Mouse (Mus musculus): ENCODE measurements at regions not wholly inside any gene's neighbourhood (a gene's known extent, or its start where the extent isn't known, plus 50 kb on each side); places are given as distances from the start of the nearest gene placed in this dataset.
A peak's percentile ranks its signal among the peaks of the same experiment; 100 is the strongest.

DNA sequence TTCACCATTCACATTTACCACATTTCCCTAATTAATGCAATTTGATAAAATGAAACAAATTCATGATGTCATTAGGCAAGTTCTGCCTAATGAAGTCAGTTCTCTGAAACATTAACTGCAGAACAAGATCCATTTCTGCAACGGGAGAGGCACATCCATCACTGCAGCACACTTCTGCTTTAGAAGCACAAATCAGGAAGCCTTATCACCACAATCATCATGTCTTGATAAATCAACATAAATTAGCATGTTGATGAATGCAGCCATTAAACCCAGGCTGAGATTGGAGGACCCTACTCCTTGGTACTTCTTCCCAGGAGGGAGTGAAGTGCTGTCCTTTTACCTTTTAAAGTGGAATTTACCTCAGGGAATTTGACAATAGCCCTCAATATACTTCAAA lies 1195.4 kb downstream of the Defb40 start:
- intact Hi-C loops (cut with DNase I), result no loop called here

GRCm38 (mm10) chr8:17781559-17782283 lies 1196.3 kb downstream of the Defb40 start:
- intact Hi-C loops (cut with DNase I), result no loop called here

More for the DNA sequence above, 1195.4 kb downstream of the Defb40 start:
- DNase-seq (ENCODE audit: low spot score in 2 of 2), result no peak

GRCm38 (mm10) chr8:17775411-17775810 lies 1202.6 kb downstream of the Defb40 start:
- no peak for DNase-seq (ENCODE audit: low spot score in 2 of 2)
- intact Hi-C loops (cut with DNase I), result no loop called here

More at GRCm38 (mm10) chr8:17781559-17782283, 1196.3 kb downstream of the Defb40 start:
- DNase-seq (ENCODE audit: low spot score in 2 of 2), result no peak

GRCm38 (mm10) chr8:17773311-17773710 lies 1204.7 kb downstream of the Defb40 start:
- intact Hi-C loops (cut with DNase I), result no loop called here
- DNase-seq (ENCODE audit: low spot score in 2 of 2), result no peak

GRCm38 (mm10) chr8:17767441-17768007 lies 1210.5 kb downstream of the Defb40 start:
- no peak for DNase-seq (ENCODE audit: low spot score in 2 of 2)
- intact Hi-C loops (cut with DNase I), result no loop called here

DNA sequence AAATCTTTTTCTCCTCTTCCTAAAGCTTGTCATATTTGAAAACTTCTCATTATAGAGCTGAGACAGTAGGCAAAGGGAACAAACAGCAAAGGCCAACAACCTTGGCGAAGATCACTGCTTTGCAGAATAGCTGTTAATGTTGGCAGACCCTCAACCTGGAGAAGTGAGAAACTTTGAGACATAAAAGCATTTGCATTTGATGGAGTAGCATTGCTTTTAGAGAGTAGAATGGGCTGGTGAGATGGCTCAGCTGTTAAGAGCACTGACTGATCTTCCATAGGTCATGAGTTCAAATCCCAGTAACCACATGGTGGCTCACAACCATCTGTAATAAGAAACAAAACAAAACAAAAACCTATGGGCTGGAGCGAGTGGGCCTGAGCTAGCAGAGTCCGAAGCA lies 1253.4 kb downstream of the Defb40 start:
- intact Hi-C loops (cut with DNase I), result no loop called here
- no peak for DNase-seq (ENCODE audit: low spot score in 2 of 2)

GRCm38 (mm10) chr8:17709162-17709561 lies 1268.9 kb downstream of the Defb40 start:
- intact Hi-C loops (cut with DNase I), result no loop called here
- DNase-seq (ENCODE audit: low spot score in 2 of 2), result no peak

DNA sequence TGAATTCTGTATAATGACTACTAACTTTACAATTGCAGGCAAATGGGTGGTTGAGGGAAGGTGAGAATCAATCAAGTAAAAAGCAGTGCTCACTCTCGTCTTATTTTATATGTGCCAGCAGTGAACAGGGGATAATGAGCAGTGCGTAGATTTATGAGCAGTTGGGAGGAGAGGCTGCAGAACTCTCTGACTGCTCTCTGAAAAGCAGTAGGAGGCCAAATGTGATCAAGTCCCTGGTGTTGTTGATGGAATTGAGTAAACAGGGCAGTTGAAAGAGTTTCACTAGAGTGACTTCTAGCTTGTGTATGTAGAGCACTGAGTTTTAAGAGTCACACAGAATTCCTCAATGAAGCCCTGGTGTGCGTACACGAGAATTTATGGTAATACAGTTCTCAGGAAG lies 1269.6 kb downstream of the Defb40 start:
- intact Hi-C loops (cut with DNase I), result no loop called here
- DNase-seq (ENCODE audit: low spot score in 2 of 2), result no peak

DNA sequence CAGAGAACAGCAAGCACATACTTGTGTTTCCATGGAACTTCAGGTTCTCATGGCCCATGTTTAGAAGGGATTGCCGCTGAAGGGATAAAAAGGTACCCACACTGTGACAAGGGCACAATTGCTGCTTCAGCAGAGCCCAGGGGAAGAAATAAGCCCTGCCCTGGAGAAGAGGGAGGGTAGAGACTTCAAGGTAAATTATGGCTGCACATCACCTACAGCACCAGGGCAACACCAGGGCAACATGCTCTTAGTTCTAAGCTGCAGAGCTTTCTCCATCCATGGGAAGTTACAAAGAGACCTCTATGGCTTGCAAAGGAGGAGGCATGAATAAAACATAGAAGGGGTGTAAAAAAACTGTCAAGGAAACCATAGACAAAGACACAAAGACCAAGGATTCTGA lies 1273.8 kb downstream of the Defb40 start:
- DNase-seq (ENCODE audit: low spot score in 2 of 2), result no peak
- intact Hi-C loops (cut with DNase I), result no loop called here

GRCm38 (mm10) chr8:17700362-17700761 lies 1277.7 kb downstream of the Defb40 start:
- intact Hi-C loops (cut with DNase I), result no loop called here
- DNase-seq (ENCODE audit: low spot score in 2 of 2), result peak; percentile 40 to 46

GRCm38 (mm10) chr8:17690074-17690848 lies 1287.8 kb downstream of the Defb40 start:
- intact Hi-C loops (cut with DNase I), result no loop called here
- DNase-seq (ENCODE audit: low spot score in 2 of 2), result no peak

- intact Hi-C loops (cut with DNase I), result no loop called here
- no peak for DNase-seq (ENCODE audit: low spot score in 2 of 2)
Measured at GRCm38 (mm10) chr8:17689641-17690040, 1288.4 kb downstream of the Defb40 start.

- DNase-seq (ENCODE audit: low spot score in 2 of 2), result no peak
- intact Hi-C loops (cut with DNase I), result no loop called here
Measured at GRCm38 (mm10) chr8:17687084-17687483, 1291.0 kb downstream of the Defb40 start.

DNA sequence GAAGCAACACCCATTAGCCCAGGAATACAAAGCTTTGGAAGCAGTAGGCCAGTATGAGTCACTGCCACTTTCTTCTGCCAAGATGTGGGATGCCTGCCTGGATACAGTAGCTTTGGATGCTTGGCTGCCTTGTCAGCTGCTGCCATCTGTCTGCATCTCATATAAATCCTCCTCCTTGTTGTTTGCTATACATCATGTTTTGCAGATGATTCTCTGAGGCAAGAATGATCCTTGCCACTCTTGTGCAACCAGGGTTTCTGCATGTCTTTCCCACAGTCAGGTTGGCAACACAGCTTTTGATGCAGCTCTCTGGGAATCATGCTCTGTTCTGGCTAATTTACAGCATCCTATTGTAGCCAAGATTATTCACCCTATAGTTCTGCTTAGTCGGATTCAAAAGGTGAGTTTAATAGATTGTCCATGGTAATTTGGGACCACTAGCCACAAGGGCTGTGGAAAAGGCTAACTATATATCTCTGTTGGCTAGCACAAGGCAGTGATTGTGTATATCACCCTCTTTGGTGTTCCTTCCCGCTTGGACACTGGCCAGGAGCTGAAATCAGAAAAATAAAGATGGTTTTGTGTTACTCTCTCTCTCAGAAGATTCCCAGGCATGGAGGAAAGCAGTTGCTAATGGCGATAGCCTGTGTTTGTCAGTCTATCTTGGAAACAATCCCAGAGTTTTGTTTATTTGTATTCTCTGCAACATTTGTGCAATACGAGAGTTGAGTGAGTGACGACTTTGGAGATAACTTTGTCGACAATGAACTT lies 1313.5 kb downstream of the Defb40 start:
- intact Hi-C loops (cut with DNase I), result loop anchor here (10.0 kb wide), 1 partner anchor 90 kb away; no protein-coding TSS in a partner anchor
- DNase-seq (ENCODE audit: low spot score in 2 of 2), result peak; percentile 78

DNA sequence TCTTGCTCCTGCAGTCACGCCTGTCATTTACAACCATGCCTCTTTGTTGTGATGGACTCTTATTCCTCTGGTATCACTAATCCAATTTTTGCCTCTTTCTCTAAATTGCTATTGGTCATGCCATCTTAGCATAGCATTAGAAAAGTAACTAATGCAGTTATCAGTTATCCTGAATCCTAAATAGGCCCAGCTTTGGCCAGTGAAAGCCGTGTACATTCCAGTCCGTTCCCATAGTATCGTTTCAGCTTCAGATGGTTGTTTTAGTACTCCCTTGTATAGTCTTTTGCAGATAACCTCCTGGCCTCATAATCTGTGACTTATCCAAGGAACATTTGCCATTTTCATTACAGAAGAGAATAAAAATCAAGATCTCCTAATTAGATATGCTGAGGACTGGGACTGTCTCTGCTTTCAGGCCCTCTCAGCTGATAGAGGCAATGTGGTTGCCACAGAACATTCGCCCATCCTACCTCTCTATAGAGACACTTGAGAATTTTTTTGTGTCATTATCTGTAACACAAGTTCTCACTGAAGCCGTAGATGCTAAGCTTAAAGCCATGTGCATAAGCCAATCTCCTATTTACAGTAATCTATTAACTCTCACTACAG lies 1318.2 kb downstream of the Defb40 start:
- no peak for DNase-seq (ENCODE audit: low spot score in 2 of 2)
- intact Hi-C loops (cut with DNase I), result loop anchor here (10.0 kb wide), 1 partner anchor 85 kb away; no protein-coding TSS in a partner anchor

DNA sequence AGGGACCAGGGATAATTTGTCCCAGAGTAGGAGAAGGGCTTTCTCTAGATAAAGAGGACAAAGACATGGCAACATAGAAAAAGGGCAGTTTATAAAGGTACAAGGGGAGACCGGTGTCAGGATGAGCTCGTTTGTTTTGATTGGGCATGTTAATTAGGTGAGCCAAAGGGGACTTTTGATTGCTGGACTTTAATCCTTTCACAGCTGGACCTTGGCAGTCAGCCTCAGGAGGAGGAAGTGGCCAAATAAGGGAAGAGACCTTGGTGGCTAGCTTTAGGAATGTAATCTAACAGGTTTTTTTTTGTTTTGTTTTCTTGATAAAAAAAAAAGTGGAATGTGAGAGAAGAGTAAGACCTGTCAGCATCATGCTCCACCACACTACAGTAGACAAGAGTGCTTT lies 1324.3 kb downstream of the Defb40 start:
- intact Hi-C loops (cut with DNase I), result no loop called here

GRCm38 (mm10) chr8:17647559-17647958 lies 1330.5 kb downstream of the Defb40 start:
- DNase-seq (ENCODE audit: low spot score in 2 of 2), result no peak
- intact Hi-C loops (cut with DNase I), result no loop called here

More for the DNA sequence above, 1324.3 kb downstream of the Defb40 start:
- no peak for DNase-seq (ENCODE audit: low spot score in 2 of 2)

DNA sequence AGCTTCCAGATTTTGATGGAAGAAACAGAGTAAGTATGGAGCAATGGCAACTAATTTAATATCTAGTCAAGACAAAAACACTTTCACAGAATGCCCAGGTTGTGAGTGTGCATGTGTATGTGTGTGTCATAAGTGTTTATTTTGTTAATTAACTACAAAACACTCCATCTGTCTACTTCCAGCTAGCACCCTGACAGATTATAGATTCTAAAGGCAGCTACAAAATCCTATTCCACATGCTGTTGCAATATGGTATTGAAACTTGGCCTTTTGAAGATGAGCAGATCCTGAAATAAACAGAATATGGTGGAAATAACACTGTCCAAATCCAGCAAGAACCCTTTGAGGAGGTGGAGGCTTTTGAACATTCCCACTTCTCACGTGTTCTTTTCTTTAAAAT lies 1356.9 kb downstream of the Defb40 start:
- no peak for DNase-seq (ENCODE audit: low spot score in 2 of 2)
- intact Hi-C loops (cut with DNase I), result no loop called here

GRCm38 (mm10) chr8:17618846-17619245 lies 1359.2 kb downstream of the Defb40 start:
- intact Hi-C loops (cut with DNase I), result no loop called here
- DNase-seq (ENCODE audit: low spot score in 2 of 2), result no peak
